Mouse (Mus musculus) lung, adult 2 months (tissue): Measurements from ENCODE around the gene Tcf7l2. TPM values are rescaled to one million over a fixed set of nuclear protein-coding genes. Genes with fewer than 3 reads are reported as not detected.

ENCODE experiments used
- DNase-seq: peaks from one replicate; pipeline ENCODE4 v3.0.0; 2022
- H3K4me1 ChIP-seq: fragments of 200-500 bp; 2 replicates; pipeline ENCODE4 v1.6.1; 2011; ENCODE audit warnings: low read length; ENCODE audit not compliant: control insufficient read depth, insufficient read depth
- H3K4me3 ChIP-seq: fragments of 200-500 bp; replicated peaks from 2 replicates; pipeline ENCODE3; 2011; ENCODE audit warnings: low read depth, mild to moderate bottlenecking, control low read depth, low read length; ENCODE audit errors: extremely low read depth
- CTCF ChIP-seq: fragments of 200-500 bp; IDR thresholded peaks from 2 replicates; pipeline ENCODE4 v1.5.1; 2011; ENCODE audit warnings: mild to moderate bottlenecking, low read length, control low read depth; ENCODE audit not compliant: insufficient read depth
- POLR2A ChIP-seq: fragments of 200-500 bp; IDR thresholded peaks from 2 replicates; pipeline ENCODE4 v1.6.1; 2011; ENCODE audit warnings: low read depth, mild to moderate bottlenecking, control low read depth, low read length, borderline replicate concordance; ENCODE audit errors: extremely low read depth
- WGBS: fragments of 180-500 bp; shearing (Covaris S2); methylation state at CpG from one replicate; pipeline ENCODE4 v1.1.7; 2018; 5-methylcytosine and 5-hydroxymethylcytosine counted together
- polyA plus RNA-seq: library from polyadenylated mRNA; depleted of rRNA; stranded (reverse); fragments of >200 nt; gene quantifications from 2 replicates; pipeline ENCODE4 v1.2.3, GENCODE M21; 2012

The Tcf7l2 gene
- polyA plus RNA-seq, 1 experiment: 18.5 TPM

DNA sequence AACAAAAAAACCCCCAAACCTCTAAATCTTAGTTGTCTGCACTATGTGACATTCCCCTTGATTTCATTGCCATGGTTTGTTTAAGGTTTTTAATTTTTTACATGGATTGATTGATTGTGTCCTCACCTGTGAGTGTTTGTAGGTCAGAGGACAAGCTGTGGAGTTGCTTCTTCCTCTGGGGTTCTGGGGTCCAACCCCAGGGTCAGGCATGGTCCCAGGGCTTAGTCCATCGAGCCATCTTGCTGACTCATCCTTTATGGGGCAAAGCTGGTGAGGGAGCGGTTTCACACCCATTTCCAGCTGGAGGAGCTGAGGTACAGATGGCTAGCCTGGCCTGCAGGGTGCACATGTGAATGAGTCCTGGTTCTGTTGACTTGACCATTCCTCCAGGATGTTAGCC lies 66.7 kb downstream of the Tcf7l2 start:
- TF ChIP-seq CTCF (no peak), POLR2A (no peak)
- no peak for DNase-seq
- Histone ChIP-seq H3K4me3 (no peak overlapping the region), H3K4me1 (peaks cover 11% of the 10 kb centered on the region)
- 79% methylated on average over 2 of the region's 2 CpGs for WGBS

DNA sequence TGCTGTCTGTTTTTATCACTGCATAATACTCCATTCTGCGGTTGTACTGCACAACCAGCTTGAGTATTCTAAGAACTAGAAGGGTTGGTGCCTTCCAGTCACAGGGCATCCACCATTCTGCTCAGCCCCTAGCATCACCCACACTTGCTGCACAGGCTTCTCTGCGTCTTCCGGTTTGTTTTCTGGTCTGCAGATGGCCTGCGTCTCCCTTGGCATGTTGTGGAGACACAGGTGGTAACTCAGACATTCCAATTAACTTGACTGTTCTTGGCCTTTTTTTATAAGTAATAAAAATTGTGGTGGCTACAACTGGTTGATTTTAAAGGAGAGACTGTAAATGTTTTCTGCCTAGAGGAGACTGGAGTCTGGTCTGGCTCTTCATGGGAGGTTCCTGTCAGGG lies 67.9 kb downstream of the Tcf7l2 start:
- DNase-seq: no peak
- Histone ChIP-seq H3K4me3 (no peak overlapping the region), H3K4me1 (peaks cover 11% of the 10 kb centered on the region)
- 90% methylated on average over 4 of the region's 4 CpGs for WGBS
- TF ChIP-seq CTCF: no peak
- no peak for TF ChIP-seq POLR2A

DNA sequence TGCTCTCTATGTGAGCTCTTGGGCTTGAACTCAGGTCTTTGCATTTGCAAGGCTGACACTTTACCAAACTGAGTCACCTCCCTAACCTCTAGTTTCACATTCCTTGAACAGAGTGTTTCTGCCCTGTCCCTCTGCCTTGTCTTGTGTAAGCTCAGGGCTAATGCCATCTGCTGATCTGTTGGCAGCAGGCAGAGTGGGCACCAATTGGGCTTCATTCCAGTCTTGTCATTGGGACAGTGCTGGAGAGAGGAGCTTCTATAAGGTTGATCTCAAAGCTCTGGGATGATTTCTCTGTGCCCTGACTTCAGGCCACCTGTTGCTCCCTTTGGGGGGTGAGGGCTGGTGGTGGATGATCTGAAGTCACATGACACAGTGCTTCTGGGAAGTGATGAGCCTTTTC lies 70.6 kb downstream of the Tcf7l2 start:
- DNase-seq: no peak
- TF ChIP-seq POLR2A (no peak), CTCF (no peak)
- Histone ChIP-seq H3K4me3 (no peak overlapping the region), H3K4me1 (peaks cover 4% of the 10 kb centered on the region)

DNA sequence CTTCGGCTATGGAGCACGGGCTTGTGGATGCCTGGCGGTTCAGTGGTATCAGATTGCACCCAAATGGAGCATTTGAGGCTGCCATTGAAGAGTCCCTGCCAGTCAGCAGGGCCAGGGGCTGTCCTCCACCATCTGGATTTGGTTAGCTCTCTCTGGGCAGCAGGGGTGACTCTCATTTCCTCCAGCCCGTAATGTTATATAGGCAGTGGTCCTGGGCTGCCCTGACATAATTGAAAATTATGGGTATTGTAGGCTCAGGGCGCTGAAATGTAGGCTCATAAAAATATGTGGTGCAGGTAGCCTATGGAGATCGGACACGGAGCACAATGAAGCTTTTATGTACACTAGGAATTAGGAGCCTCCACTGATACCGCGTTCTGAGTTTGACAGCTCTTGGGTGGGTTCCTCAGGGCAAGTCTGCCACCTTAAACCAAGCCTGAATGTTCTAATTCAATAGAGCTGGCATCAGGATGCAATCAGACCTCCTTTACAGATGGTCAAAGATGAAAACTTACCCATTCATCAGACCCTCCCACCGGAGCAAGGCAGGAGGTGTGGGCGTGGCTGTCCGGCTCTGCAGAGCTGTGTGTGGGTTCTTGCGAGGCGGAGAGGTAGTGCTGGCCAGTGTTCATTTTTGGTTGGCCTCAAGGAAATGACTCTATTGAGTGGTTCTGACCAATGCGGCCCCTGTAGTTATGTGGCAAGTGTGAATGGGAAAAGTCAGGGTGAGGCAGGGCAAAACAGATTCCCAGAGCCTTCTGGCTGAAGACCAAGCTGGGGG lies 73.6 kb downstream of the Tcf7l2 start:
- DNase-seq: no peak
- Histone ChIP-seq H3K4me3 (no peak overlapping the region), H3K4me1 (no peaks in the 10 kb centered on the region)
- 87% methylated on average over 15 of the region's 15 CpGs for WGBS
- TF ChIP-seq POLR2A (no peak), CTCF (no peak)

DNA sequence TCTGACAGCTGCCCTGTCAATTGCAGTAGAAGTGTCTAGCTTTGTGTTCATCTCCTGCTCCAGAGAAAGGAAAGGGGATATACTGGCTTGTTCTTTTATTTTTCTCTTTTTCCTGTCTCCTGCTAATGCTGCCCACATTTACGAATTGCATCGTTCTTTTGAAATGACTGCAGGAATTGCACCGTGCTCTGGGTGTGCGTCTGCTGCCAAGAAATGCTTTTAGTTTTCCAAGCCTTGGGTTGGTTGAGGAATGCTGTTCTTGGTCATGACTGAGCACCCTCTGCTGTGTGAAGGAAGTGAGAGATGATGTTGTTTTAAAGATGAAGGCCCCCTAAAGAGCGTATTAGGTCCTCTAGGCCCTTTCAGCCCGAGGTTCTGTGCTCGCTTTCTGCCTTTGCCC lies 75.4 kb downstream of the Tcf7l2 start:
- TF ChIP-seq CTCF (no peak), POLR2A (no peak)
- Histone ChIP-seq H3K4me1 (no peaks in the 10 kb centered on the region), H3K4me3 (no peak overlapping the region)
- DNase-seq: no peak
- WGBS: 77% methylated on average over 7 of the region's 7 CpGs

DNA sequence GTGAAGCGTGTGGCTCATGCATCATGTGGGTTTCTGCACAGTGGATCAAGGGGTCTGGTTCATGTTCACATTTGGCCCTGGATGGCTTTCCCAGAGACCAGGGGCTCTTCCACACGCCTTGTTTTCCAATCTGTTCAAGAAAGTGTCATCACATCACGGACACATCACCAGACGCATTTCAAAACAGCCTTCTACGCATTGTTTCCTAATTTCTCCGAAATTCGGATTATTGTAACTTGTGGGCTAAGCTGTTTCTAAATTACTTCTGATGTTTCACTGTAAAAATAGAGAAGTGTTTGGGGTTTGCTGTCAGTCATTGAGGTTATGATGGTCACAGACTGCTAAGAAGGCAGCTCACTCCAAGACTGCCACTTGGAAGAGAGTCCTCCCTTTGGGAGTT lies 78.6 kb downstream of the Tcf7l2 start:
- H3K4me3 ChIP-seq: no peak overlapping the region
- no peak for DNase-seq
- TF ChIP-seq POLR2A (no peak), CTCF (no peak)
- 78% methylated on average over 7 of the region's 7 CpGs for WGBS
- H3K4me1 ChIP-seq: no peaks in the 10 kb centered on the region

DNA sequence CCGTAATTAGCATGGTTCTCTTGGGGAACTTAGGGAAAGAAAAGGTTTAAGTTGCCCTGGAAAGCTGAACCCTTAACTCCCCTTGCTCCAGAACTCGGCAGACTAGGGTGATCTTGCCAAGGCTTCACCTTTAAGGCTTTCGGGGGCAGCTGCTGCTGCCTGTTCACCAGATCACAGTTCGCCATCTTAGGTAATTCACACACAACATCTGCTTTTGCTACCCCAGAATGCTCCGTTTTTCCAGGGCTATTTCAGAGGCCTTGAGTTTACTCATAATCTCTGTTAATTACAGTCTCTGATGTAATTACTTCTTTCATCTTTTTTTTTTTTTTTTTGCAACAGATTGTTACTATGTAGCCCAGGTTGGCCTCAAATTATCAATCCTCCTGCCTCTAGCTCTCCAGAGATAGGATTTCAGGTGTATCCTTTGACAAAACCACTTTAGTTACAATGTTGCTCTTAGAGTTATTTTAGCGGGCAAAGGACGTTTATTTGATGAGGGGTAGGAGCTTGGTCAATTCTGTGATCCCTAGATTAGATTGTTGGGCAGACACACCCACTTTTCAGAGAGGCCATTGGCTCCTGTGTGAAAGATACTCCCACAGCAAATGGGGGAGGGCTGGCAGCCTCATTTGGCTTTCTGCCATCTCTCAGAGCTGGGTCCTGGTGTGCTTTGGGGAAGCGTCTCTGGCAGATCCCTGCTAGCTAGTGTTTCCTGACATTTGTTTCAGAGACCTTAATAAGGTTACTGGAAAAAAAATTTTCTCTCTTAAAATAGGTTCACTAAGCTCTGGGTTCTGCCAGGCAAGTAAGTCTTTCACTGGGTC lies 83.6 kb downstream of the Tcf7l2 start:
- TF ChIP-seq POLR2A (no peak), CTCF (no peak)
- peaks cover 10% of the 10 kb centered on the region for H3K4me1 ChIP-seq
- H3K4me3 ChIP-seq: no peak overlapping the region
- no peak for DNase-seq
- 72% methylated on average over 8 of the region's 8 CpGs for WGBS

DNA sequence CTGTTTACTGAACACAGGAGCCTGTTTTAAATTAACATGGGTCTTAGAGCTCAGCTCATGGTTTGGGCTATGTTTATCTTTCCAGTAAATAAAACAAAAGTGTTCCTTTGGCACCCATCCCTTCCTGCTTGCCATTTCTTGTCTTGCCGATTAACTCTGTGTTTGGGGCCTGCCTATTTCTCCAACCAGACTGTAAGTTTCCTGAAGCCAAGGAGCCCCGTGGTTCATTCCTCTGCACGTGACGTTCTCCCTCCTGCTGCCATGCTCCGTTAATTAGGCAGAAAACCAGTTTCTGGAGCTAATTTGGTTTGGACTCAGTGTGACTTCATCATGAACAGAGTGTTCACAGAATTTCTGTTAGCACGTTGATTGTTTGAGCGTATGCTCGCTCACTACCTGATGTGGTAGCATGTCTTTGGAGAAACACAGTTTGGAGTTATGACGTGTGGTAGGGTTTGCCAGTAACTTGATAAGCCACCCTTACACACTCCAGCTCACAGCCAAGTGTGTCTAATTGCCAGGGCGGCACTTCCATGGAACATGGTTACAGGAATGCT lies 84.4 kb downstream of the Tcf7l2 start:
- DNase-seq: no peak
- WGBS: 65% methylated on average over 10 of the region's 10 CpGs
- Histone ChIP-seq H3K4me1 (peaks cover 10% of the 10 kb centered on the region), H3K4me3 (no peak overlapping the region)
- no peak for TF ChIP-seq CTCF
- no peak for TF ChIP-seq POLR2A

DNA sequence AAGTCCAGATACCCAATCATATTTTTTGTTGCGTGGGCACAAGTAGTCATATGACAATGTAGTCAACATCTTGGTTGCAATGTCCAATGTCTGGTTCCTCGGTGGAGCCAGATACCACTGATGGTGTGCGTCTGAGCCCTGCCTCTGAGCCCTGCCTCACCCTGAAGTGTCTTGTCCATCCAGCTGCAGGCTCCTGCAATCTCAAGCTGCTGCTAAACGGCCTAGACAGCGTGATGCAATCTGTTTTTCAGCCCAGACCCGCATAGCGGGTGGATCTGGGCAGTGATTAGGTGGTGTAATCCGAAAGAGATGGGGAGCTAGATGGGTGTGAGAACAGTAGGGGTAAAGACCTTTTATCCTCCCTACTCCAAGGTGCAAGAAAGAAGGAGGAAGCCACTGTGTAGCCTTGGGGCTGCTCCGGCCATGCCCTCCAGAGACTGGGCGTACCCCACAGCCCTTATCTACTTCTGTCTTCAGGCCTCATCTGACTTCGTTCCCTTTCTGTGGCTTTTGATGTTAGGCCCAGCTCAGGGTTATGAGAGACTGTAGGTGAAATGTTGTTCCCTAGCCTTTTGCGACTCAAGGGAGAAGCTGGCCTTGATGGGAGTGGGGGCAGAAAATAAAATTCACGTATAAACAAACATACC lies 86.1 kb downstream of the Tcf7l2 start:
- Histone ChIP-seq H3K4me3 (no peak overlapping the region), H3K4me1 (peaks cover 10% of the 10 kb centered on the region)
- 76% methylated on average over 13 of the region's 13 CpGs for WGBS
- no peak for DNase-seq
- TF ChIP-seq CTCF: no peak
- TF ChIP-seq POLR2A: no peak
